Mouse (Mus musculus) kidney, adult 2 months (tissue): ENCODE data around the gene Pik3r6.

Source experiments
- CTCF ChIP-seq: fragments of 200-500 bp; conservative IDR thresholded peaks from 2 replicates; pipeline ENCODE4 v1.5.1; 2011; ENCODE audit warnings: low read depth, mild to moderate bottlenecking, control low read depth, low read length, moderate library complexity, mixed read lengths; ENCODE audit not compliant: insufficient read depth, insufficient read length
- POLR2A ChIP-seq: fragments of 200-500 bp; IDR thresholded peaks from one replicate; pipeline ENCODE4 v1.6.1; 2011; ENCODE audit warnings: low read depth, low read length, control low read depth

- TF ChIP-seq CTCF: no peak
- TF ChIP-seq POLR2A: no peak
Observed at GRCm38 (mm10) chr11:68484431-68484830, 18.4 kb upstream of the Pik3r6 start.
